Mouse (Mus musculus) spleen, postnatal 14 days (tissue): ENCODE measurements at regions not wholly inside any gene's neighbourhood (a gene's known extent, or its start where the extent isn't known, plus 50 kb on each side); places are given as distances from the start of the nearest gene placed in this dataset.

Experiments
- DNase-seq, 2 experiments: peaks; one replicate each; pipeline ENCODE4 v3.0.0; 2021 to 2022; ENCODE audit warnings: low spot score in 2 of 2

DNA sequence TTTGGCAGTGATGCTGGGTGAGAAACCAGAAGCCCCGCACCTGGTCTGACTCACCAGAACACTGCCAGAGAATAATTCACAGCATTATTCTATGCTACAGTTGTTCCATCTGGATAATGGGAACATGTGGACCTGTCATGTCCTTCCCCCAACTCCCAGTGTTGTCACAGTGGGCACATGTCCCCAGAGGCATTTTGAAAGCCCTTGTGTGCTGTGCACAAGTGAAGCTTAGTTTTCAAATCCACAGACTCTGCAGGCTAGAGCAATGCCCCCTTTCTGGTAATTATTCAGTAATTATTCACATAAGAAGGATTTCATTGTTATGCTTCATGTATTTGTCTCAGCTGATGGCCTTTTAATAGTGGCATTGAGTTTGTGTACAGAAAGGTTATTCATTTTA is 146.7 kb downstream of the Slc4a3 start:
- no peak for DNase-seq

DNA sequence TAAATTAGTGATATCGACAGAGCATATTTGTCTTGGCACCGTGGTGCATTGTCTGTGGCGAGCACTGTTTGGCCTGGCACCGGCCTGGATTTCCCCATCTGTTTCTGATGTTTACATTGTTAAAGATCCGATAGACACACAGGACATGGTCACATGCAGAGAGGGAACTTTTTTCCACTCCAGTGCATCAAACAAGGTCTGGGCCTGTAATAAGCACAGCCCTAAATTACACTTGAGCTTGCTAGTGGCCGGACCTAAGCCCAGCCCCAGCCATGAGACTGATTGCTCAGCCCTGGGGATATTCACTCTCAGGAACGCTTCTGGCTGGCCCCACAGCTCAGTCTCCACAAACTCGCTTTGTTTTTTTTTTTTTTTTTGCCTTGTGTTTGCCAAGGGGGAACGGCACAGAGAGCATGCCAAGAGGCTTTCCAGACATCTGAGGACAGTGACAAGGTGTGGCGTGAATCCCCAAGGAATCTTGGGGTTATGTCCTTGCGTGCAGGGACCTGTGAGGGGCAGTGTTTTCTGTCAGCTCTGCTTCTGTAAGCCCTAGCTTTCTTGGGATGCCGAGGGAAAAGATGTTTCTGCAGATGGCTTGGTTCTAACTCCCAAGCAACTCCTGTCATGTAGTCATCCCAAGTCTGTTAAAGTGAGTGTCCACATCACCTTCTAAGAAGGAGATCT is 147.3 kb downstream of the Slc4a3 start:
- DNase-seq = no peak

DNA sequence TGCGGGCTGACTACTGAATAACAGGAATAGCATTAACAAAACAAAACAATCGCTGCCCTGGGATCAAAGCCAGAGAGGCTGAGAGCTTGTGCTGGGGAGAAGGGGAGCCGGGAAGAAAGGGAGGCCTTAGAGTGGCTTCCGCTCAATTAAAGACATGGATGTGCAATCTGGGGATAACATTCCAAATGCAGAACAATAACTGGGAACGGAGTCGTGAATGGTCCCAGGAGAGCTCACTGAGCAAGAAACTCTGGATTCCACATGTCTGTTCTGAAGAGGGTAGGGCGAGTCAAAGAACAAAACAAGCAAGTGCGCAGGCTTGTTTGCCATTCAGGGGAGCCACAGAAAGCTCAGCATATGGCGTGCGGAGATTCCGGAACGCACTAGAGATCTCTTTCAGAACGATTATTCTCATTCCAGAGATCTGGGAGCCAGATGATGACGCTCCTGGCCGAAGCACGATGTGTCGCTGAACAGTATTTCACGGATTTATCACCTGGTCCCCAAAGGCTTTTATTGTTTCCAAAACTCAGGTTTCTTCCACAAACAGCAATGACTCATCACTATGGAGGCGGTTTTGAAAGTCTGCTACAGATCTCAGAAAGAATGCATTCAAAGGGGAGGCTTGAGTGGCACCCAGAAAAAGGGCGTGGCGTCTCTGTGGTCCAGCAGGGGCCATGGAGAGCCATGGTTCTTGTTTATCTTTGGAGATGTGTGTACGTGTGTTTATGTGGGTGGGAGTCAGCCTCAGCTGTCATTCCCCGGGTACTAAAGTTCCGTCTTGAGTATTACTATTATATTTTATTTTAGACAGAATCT is 159.0 kb downstream of the Slc4a3 start:
- DNase-seq = no peak

DNA sequence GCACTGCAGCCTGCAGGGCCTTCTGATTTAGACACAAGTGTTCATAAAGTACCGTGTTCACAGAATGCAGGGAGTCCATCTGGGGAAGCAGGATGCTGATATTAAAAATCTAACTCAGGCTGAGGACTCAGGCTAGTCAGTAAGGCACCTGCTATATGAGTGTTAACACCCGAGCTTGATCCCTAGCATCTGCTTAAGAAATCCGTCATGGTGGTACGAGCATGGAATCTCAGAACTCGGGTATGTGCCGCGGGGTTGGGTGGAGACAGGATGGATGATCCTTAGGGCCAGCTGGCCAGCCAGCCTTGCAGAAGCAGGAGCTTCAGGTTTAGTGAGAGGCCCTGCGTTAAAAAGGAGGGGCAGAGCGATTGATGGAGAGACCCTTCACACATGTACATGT is 160.1 kb downstream of the Slc4a3 start:
- DNase-seq = no peak

DNA sequence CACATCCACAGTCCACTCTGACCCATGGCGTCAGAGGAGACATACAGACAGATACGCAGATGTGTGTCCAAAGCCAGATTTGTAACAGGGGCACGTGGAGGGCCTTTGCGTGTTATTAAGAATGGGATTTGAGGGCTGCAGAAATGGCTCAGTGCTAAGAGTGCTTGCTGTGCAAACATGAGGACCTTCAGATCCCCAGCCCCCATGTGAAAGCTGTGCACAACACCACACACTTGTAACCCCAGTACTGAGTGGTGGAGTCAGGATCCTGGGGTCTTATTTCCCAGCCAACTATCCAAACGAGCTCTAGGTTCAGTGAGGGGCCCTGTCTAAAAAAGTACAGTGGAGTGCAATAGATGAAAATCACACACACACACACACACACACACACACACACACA is 177.4 kb downstream of the Slc4a3 start:
- DNase-seq = no peak

DNA sequence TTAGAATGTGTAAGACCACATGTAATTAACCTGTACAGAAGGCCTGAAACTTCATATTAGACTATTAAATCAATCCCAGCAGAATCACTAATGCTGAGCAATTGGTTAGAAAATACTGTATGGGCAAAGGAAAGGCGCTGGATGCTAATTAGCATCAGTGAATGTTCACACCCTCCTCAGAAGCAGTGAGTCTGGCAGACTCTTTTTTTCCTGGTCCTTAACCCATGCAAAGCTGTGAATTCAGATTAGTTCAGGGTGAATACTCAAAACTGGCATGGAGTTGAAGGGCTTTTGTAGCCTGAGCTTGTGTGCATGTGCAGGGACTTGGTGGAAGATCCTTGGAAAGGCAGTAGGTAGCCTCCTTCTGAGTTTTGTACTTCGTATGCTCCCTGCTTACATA is 179.3 kb downstream of the Slc4a3 start:
- no peak for DNase-seq

- no peak for DNase-seq
Observed at GRCm38 (mm10) chr1:75728859-75729258, 182.8 kb downstream of the Slc4a3 start.

GRCm38 (mm10) chr1:75733791-75734190 is 187.7 kb downstream of the Slc4a3 start:
- DNase-seq = no peak

GRCm38 (mm10) chr1:75738651-75739050 is 192.6 kb downstream of the Slc4a3 start:
- no peak for DNase-seq

DNA sequence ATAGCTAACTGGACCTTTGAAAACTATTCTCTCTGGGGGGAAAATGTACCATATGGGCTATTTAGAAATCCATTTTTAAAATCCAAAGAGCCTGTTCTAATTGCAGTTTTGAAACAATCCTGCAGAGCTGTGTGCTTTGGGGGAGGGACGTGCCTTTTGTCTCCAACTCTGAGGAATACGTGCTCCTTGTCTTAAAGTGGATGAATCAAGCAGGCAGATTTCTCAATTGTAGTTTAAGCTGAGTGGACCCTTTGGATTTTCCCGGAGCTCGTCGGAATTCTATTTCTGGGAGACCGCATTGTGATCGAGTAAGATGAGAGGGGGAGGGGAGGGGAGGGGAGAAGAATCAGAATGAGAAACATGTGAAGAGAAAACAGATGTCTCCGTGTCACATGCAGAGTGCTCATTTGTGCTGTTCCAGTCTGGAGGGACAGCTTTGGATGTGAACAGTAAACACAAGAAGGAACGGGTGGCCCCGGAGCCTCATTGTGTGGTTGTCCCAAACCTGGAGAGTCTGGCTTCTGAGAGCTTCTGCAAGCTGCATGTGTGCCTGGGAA is 203.7 kb downstream of the Slc4a3 start:
- DNase-seq = no peak

DNA sequence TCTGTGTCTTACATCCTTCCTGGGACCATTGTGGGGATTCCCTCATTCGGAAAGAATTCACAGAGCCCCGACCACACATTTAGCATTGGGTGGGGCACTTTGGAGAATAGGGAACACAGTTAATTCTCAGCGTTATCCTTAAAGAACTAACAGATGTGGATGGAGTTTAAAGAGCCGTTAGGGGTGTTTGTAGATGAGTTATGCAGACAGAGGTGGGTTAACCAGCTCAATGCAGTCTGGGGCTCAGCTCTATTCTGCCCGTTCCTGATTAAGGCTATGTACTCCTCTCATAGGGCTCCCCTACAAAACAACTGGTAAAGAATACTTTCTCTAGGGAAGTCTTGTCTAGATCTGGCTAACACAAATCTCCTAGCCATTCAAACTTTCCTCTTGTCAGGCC is 226.1 kb downstream of the Slc4a3 start:
- no peak for DNase-seq

- DNase-seq = no peak
Observed at GRCm38 (mm10) chr1:75773014-75773413, 226.9 kb downstream of the Slc4a3 start.

- DNase-seq = no peak
Observed at GRCm38 (mm10) chr1:75778889-75779288, 232.8 kb downstream of the Slc4a3 start.

DNA sequence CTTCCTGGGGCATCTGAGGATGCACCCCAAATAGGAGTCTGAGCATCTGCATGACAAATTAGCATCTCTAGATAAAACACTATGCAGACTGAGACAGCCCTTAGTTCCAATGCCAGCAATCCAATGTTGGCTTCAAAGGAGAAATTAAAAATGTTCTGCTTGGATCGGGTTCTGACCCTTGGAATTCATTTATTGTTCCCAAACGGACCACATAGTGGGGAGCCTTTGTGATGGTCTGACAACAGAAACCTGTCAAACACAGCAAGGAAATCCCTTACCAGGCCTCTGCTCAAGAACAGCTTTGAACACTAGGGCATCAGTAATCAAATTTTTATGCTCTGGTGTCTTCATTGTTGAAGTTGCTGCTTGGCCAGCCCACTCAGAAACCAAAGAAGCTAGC is 237.1 kb downstream of the Slc4a3 start:
- no peak for DNase-seq

DNA sequence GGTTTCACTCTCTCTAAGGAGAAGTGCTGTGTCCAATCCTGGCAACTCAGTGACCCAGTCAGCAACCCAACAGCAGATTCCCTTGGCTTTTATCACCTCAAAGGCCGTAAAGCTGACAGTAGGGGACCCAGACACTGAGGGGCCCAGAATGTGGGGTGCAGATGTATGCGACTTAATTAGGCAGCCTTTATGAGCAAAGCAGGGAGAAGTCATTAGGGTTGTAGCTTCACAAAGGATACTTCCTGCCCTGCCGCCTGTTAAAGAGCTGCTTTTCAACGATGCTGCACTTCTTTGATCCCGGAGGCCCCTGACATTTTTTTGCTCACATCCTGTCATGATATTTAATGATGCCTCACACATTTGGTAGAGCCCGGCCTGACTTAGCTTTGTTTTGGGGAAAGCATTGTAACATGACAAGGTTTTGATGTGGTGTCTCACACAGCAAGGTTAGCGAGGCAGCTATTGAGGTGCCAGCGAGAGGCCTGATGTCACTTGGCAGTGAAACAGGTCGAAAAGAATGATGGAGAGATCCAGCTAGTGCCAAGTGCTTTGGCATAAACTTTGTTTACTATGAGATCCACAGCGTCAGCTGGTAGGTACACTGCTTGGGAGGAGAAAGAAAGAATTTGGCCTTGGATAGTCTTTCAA is 240.2 kb downstream of the Slc4a3 start:
- no peak for DNase-seq

- DNase-seq = no peak
Observed at GRCm38 (mm10) chr1:75791509-75791908, 245.4 kb downstream of the Slc4a3 start.

- DNase-seq = no peak
Observed at GRCm38 (mm10) chr1:75797793-75798192, 251.7 kb downstream of the Slc4a3 start.

DNA sequence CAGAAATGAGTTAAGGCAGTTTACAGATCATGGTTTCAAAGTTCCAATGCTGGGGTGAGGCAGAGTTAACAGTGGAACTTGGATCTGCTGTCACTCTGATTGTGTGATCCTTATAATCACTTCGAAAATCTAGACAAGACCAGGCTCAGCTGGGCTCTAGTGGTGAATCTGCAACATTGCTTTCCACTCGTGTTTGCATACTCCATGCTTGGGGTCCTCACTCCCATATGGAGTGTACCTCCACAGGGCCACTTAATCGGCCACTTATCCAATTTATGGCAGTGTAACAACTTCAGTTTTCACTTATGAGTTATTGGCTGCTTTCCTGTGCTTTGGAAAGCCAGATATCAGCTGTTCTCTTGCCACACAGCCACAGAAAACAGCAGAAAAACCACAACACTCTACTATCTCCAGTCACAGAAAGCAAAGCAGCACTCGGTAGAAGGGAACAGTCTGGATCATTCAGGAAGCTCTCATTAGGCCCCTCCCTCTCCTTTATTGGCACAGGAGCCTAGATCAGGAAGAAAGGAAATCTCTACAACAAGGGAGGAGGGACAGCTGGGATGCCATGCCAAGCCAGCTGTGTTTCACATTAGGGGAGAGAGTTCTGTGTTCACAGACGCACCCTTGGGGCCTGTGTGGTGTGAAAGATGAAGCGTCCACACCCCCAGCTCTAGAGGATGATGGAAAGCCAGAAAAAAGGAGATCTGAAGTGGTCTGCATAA is 252.5 kb downstream of the Slc4a3 start:
- no peak for DNase-seq

- DNase-seq = no peak
Observed at GRCm38 (mm10) chr1:75804473-75804872, 258.4 kb downstream of the Slc4a3 start.

DNA sequence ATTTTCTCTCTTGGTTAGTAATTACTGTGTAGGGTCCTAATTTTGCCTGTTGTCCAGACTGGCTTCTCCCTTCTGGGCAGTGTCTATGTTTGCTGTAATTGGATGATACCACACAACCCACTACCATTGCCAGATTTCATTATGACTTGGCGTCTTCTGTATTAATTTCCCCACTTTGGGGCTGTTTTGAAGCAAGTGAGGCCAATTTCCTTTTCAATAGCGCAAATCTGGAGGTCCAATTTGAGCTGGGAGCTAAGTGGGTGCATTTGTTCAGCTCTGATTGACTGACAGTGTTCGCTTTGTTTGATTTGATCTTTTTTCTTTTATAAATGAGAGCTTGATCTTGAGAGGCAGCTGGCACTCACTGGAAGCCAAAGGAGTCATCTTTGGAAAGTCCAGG is 266.4 kb downstream of the Slc4a3 start:
- DNase-seq = no peak

DNA sequence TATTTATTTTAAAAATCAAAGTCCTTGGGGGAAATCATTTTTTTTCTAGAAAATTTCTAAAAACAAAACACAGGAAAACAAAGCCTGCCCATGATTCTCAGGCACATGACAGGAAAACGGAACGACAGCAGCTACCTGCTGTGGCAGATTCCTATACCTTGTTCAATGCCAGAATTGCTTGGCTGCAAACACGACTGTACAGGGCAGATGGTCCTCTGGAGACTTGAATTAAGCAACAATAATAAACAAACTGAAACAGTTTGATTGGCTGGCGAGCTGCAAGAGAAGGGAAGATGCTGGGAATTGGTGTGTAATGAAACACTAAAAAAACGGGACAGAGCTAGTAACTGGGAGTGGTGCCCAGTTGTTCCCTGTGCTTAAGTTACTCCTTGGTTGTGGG is 280.1 kb downstream of the Slc4a3 start:
- no peak for DNase-seq
